Mouse (Mus musculus) neutrophil, adult 5-6 weeks (primary cell): ENCODE measurements around the gene Onecut1. TPM values are rescaled to one million over a fixed set of nuclear protein-coding genes. Genes with fewer than 3 reads are reported as not detected.

ENCODE experiments used
- ATAC-seq: fragments of 151-379, 151-347 bp; 2 replicates; pipeline ENCODE4 v1.8.0; 2017; ENCODE audit warnings: mild to moderate bottlenecking, moderate TSS enrichment; ENCODE audit not compliant: insufficient number of reproducible peaks, poor library complexity, low FRiP score, severe bottlenecking; ENCODE audit errors: extremely low read depth
- total RNA-seq: library from RNA; stranded (forward); fragments of 200-1000 nt; gene quantifications from 2 replicates; pipeline ENCODE4 v1.2.3, GENCODE M21; 2017

The Onecut1 gene
- total RNA-seq, result 0.12 TPM in 1 of 2 replicates, not detected in the other

DNA sequence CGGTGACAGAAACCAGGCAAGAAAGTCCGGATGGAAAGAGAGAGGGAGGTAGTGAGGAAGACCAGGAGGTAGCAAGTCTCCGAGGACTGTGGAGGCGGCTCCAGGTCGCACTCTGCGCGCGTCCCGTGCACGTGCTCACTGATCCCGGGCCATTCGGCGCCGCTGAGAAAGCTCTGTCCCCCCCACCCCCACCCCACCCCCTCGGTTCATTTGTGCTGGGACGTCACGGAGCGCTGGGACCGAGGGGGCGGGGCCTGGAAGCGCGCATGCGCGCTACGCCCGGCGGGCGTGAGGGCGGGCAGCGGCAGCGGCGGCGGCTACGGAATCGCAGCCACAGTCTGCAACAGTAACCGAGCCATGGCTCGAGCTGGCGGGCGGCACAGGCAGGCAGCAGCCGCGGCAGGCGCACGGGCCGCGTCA lies at the start of gene Onecut1:
TSS of gene Onecut1 (plus strand) at position 361 of the 420 bp plus-strand sequence.
- ATAC-seq, result no peak

GRCm38 (mm10) chr9:74819736-74820511 lies 41.8 kb upstream of the Onecut1 start:
- no peak for ATAC-seq

DNA sequence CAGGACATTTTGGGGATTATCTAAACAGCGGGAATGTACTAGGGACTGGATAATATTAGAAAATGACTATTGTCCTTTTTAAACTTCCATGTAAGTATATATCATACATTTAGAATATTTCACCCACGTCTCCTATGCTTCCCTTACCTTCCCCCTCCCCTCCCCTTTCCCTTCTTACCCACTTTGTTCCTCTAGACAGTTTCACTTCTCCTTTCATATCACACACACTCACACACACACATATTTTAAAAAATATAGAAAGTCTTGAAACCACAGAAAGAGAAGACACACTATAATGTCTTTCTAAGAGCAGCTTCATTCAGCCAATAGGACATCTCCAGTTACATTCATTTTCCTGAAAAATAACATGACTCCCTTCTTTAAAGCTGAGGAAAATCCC lies 36.6 kb upstream of the Onecut1 start:
- peak; percentile 64; the same call in 1 of the 2 replicates for ATAC-seq

GRCm38 (mm10) chr9:74829206-74829605 lies 32.5 kb upstream of the Onecut1 start:
- no peak for ATAC-seq

DNA sequence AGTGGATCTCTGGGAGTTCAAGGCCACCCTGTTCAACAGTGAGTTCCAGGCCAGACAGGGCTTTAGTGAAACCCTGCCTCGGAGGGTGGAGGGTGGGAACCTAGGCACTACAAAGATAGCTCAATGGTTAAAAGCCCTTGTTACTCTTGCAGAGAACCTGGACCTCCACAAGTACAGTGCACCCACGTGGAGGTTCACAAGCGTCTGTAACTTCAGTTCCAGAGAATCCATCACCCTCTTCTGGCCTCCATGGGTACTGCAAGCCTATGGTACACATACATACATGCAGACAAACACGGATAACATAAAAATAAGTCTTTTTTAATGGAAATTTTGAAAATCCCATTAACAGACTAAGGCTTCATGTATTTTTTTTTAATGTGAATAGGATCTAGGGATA lies 18.8 kb upstream of the Onecut1 start:
- ATAC-seq, result no peak

- no peak for ATAC-seq
Measured at GRCm38 (mm10) chr9:74846867-74847830, 14.6 kb upstream of the Onecut1 start.

DNA sequence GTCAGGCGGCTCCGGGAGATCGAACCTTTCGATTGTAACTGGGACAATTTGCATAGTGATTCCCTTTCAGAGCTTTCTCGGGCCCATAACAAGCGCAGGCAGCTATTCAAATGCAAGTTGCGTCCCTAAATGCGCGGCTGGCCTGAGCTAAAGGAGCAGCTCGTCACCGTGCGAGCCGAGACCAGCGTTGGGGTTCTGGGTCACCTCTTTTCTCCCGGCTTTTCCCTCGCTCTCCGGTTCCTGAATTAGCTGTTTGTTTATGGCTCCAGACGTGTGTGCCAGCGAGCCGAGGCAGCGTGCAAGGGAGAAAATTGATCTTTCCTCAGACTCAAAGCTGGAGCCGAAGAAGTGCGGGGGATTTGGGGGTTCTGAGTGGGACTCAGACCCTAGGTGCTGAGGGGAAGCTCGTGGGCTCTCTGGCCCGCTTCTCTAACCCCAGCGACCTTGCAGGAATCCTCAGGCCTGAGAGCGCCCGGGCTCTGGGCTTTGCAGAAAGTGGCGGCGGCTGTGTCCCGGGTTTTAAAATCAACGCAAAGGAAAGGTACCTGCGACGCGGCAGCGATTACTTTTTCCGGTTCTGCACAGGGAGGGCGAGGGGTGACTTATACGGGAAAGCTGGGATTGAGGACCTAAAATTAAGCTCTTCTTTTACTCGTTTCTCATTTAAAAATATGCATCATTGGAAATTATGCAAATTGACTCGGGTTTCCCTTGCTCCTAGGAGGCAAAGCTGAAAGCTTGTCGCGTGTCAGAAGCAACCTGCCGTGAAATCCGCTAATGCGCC lies 13.1 kb upstream of the Onecut1 start:
- ATAC-seq, result no peak

DNA sequence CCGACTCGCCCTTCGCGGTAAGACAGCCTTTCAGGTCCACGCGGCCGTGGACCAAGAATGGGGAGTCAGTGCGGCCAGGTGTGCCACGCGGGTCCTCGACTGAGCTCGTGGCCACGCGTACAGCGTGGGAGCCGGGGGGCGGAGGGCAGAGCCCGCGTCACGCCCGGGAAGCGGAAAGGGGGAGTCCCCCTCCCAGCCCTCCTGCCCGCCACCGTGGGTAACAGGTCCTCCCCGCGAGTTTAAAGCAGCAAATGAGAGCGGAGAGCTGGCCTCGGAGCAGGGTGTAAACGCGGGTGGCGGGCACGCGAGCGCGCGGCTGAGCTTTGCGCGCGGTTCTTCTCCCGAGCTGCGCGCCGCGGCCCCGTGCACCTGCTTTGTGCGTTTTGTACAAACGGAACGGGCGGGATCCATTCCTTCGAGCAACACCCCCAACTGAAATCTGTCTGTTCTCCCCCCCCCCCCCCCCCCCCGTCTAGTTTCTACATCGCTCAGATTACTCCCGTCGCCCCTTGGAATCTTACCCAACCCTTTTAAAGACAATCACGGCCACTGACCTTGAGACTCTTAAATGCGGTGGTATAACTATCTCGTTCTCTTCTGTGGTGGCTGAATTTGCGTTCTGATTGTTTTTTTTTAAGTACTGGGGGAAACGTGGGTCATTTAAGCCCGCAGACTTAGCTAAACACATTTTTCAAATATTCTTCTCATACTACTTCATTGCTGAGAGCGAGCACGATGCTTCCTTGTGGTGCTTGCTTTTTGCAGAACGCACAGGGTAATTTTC lies 12.3 kb upstream of the Onecut1 start:
- no peak for ATAC-seq

- no peak for ATAC-seq
Measured at GRCm38 (mm10) chr9:74849979-74850780, 11.5 kb upstream of the Onecut1 start.

GRCm38 (mm10) chr9:74850781-74851145 lies 11.0 kb upstream of the Onecut1 start:
- ATAC-seq, result no peak

- ATAC-seq, result no peak
Measured at GRCm38 (mm10) chr9:74851601-74852000, 10.1 kb upstream of the Onecut1 start.

DNA sequence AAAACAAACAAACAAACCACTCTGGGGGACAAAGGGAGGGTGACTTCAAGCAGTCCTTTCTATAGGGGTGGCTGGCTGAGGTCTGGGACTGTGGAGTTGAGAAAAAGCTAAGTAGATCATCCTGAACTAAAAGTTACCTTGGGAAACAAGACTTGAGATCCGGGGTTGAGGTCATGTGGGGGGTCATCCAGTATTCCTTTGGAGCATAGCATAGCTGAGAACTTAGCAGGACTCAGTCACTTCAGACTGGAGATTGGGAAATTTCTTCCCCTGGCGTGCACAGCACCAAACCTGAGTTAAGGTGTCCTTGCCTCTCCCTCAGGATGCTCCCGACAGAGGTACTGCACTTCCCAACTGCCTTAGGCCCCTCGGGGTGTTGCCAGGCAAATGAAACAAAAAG lies 9.4 kb upstream of the Onecut1 start:
- ATAC-seq, result no peak

GRCm38 (mm10) chr9:74853191-74854072 lies 8.3 kb upstream of the Onecut1 start:
- ATAC-seq, result no peak

GRCm38 (mm10) chr9:74854073-74854591 lies 7.6 kb upstream of the Onecut1 start:
- no peak for ATAC-seq

GRCm38 (mm10) chr9:74855446-74855845 lies 6.3 kb upstream of the Onecut1 start:
- ATAC-seq, result no peak
